In genomic region chr10:26375351-26375751, GRCm38 (mm10) we compare ENCODE assay signal across 8 mouse cellular contexts. TPM values are rescaled to one million over a fixed set of nuclear protein-coding genes. Genes with fewer than 3 reads are reported as not detected.
DNase-seq lines count a peak whose midpoint lies in the region; ATAC-seq and TF ChIP-seq lines count a peak whose summit lies in the region.

No protein-coding gene starts in this region.

- peak overlapping the region; percentile 93 for H3K9ac ChIP-seq in forebrain, embryonic 11.5 days (ENCODE audit: low read length)
- peak overlapping the region; percentile 99 for H3K9ac ChIP-seq in limb, embryonic 14.5 days (ENCODE audit: low read depth, low read length, severe bottlenecking)

- intact Hi-C loops in left cerebral cortex, adult 2 months (cut with DNase I), result loop anchor here (1.0 kb wide), 1 partner anchor 440 kb away; no protein-coding TSS in a partner anchor

- TF ChIP-seq CTCF in left cerebral cortex, adult 2 months (IDR thresholded peaks at IDR 0.05), result no peak

- peaks cover 1% of the 10 kb centered on the region; the same call in 1 of the 2 replicates for H3K4me1 ChIP-seq in forebrain, embryonic 11.5 days (replicated peaks; ENCODE audit: control insufficient read depth, insufficient read depth, low read length)
- H3K4me1 ChIP-seq in limb, embryonic 14.5 days (ENCODE audit: control insufficient read depth, insufficient read depth, low read length), result peaks cover 14% of the 10 kb centered on the region; the same call in 1 of the 2 replicates

- H3K36me3 ChIP-seq in forebrain, embryonic 11.5 days (ENCODE audit: control insufficient read depth, insufficient read depth, low read length), result no peaks in the 10 kb centered on the region
- no peaks in the 10 kb centered on the region for H3K36me3 ChIP-seq in limb, embryonic 14.5 days (ENCODE audit: control insufficient read depth, insufficient read depth, low read length)

- TF ChIP-seq POLR2A in limb, embryonic 14.5 days (IDR thresholded peaks at IDR 0.05; ENCODE audit: borderline replicate concordance, extremely low read depth, insufficient read depth, insufficient read length), result no peak

- no peaks in the 10 kb centered on the region for H3K9me3 ChIP-seq in forebrain, embryonic 11.5 days (ENCODE audit: control insufficient read depth, low read length)
- no peaks in the 10 kb centered on the region for H3K9me3 ChIP-seq in limb, embryonic 14.5 days (ENCODE audit: control insufficient read depth, low read length)

- peak; percentile 57 for ATAC-seq in forebrain, embryonic 11.5 days (replicated peaks; ENCODE audit: low FRiP score)
- peak; percentile 20; the same call in 1 of the 2 replicates for ATAC-seq in limb, embryonic 14.5 days (ENCODE audit: low FRiP score, low read depth)

- peak in 1 of 2 experiments; percentile 13 for DNase-seq in left cerebral cortex, adult 2 months (ENCODE audit: extremely low spot score in 1 of 2, low spot score in 2 of 2)
- DNase-seq in left cerebral cortex, adult 11 months (ENCODE audit: low spot score), result no peak
- DNase-seq in MN1 (ENCODE audit: low spot score), result peak; percentile 11
- peak; percentile 68 for DNase-seq in forebrain, embryonic 11.5 days (ENCODE audit: low spot score)
- DNase-seq in limb, embryonic 14.5 days (ENCODE audit: low spot score), result peak; percentile 29
- peak; percentile 50 to 51 for DNase-seq in spleen, postnatal 36 days (ENCODE audit: low spot score in 2 of 2)
- DNase-seq in layer of hippocampus, postnatal 36 days, result no peak
- DNase-seq in gastrocnemius, adult 8-10 months (ENCODE audit: low spot score in 2 of 2), result no peak

- H3K27me3 ChIP-seq in forebrain, embryonic 11.5 days (ENCODE audit: control insufficient read depth, insufficient read depth, low read length), result no peaks in the 10 kb centered on the region
- no peaks in the 10 kb centered on the region for H3K27me3 ChIP-seq in limb, embryonic 14.5 days (ENCODE audit: control insufficient read depth, insufficient read depth, low read length)

- WGBS in forebrain, embryonic 11.5 days, result under 1% methylated on average over 26 of the region's 30 CpGs
- 2% methylated on average over 20 of the region's 30 CpGs for WGBS in limb, embryonic 14.5 days

- peak overlapping the region; percentile 55 for H3K4me3 ChIP-seq in left cerebral cortex, adult 2 months
- peak overlapping the region; percentile 83 for H3K4me3 ChIP-seq in forebrain, embryonic 11.5 days (ENCODE audit: low read depth, low read length)
- H3K4me3 ChIP-seq in limb, embryonic 14.5 days (replicated peaks; ENCODE audit: low read length), result peak overlapping the region; percentile 92

- peak overlapping the region; percentile 68 for H3K27ac ChIP-seq in left cerebral cortex, adult 2 months
- H3K27ac ChIP-seq in forebrain, embryonic 11.5 days (ENCODE audit: low read depth, low read length), result peak overlapping the region; percentile 92
- H3K27ac ChIP-seq in limb, embryonic 14.5 days (replicated peaks; ENCODE audit: low read depth, low read length), result peak overlapping the region; percentile 98

- H3K4me2 ChIP-seq in forebrain, embryonic 11.5 days (ENCODE audit: low read depth, low read length, severe bottlenecking), result peak overlapping the region; percentile 76
- H3K4me2 ChIP-seq in limb, embryonic 14.5 days (replicated peaks; ENCODE audit: low read depth, low read length, severe bottlenecking), result peak overlapping the region; percentile 63

RNA-seq across cellular contexts. Expression of gene L3mbtl3, which starts 0.4 kb away (rescaled TPM):
- 10 to 100 TPM; 24.5 to 29.9 TPM for total RNA-seq in left cerebral cortex, adult 2 months (2021)
- 21.5 and 23.2 TPM in 2 replicates for polyA plus RNA-seq in forebrain, embryonic 11.5 days (2014; fragmentation: Nextera tagmentation; extraction: Ambion mirVana)
- polyA plus RNA-seq in limb, embryonic 14.5 days (2012; rRNA removed), result 42.9 and 48.3 TPM in 2 replicates
- 26.3 and 32.8 TPM in 2 replicates for polyA plus RNA-seq in limb, embryonic 14.5 days (2014; fragmentation: Nextera tagmentation; extraction: Ambion mirVana)
- total RNA-seq in layer of hippocampus, postnatal 36 days (2021), result 10 to 100 TPM; 19.4 to 21.7 TPM
- 1 to 10 TPM; 5.2 to 6.7 (median 6.0) TPM for total RNA-seq in gastrocnemius, adult 8-10 months (2022)

Comparison
In these comparisons a context has a peak if more than half of its experiments do, and no peak if none do; other contexts are left out.
1. DNase-seq: peak in MN1 (single experiment), forebrain, embryonic 11.5 days (single experiment), limb, embryonic 14.5 days (single experiment) and spleen, postnatal 36 days (2 of 2); none in left cerebral cortex, adult 11 months (single experiment), layer of hippocampus, postnatal 36 days (0 of 2) and gastrocnemius, adult 8-10 months (0 of 2).
2. Peak in every context shown above with its lines, with median percentiles within 50 percentile points of each other: H3K27ac ChIP-seq and H3K4me3 ChIP-seq.